Mouse (Mus musculus) left cerebral cortex, adult 9 months (tissue): ENCODE results near the gene Stim2.

Experiments used
- DNase-seq, 2 experiments: peaks; one replicate each; pipeline ENCODE4 v3.0.0; 2022; ENCODE audit warnings: low spot score in 2 of 2

Stim2 gene

GRCm38 (mm10) chr5:54113284-54113683 lies 115.0 kb downstream of the Stim2 start:
- DNase-seq = peak in 1 of 2 experiments; percentile 72

GRCm38 (mm10) chr5:54116538-54116937 lies 118.2 kb downstream of the Stim2 start:
- DNase-seq = peak in 1 of 2 experiments; percentile 0

- DNase-seq = peak in 1 of 2 experiments; percentile 1
Observed at GRCm38 (mm10) chr5:54118410-54119212, 120.3 kb downstream of the Stim2 start.

GRCm38 (mm10) chr5:54148091-54148795 lies 149.9 kb downstream of the Stim2 start:
- DNase-seq = no peak

- DNase-seq = peak in 1 of 2 experiments; percentile 72
Observed at GRCm38 (mm10) chr5:54154503-54155226, 156.4 kb downstream of the Stim2 start.

- DNase-seq = peak in 1 of 2 experiments; percentile 33
Observed at GRCm38 (mm10) chr5:54155227-54155776, 157.0 kb downstream of the Stim2 start.

- no peak for DNase-seq
Observed at GRCm38 (mm10) chr5:54155916-54156315, 157.6 kb downstream of the Stim2 start.

GRCm38 (mm10) chr5:54156944-54157527 lies 158.7 kb downstream of the Stim2 start:
- no peak for DNase-seq

GRCm38 (mm10) chr5:54158230-54158629 lies 159.9 kb downstream of the Stim2 start:
- DNase-seq = no peak

GRCm38 (mm10) chr5:54159156-54159793 lies 161.0 kb downstream of the Stim2 start:
- no peak for DNase-seq

GRCm38 (mm10) chr5:54160561-54160960 lies 162.3 kb downstream of the Stim2 start:
- no peak for DNase-seq

- no peak for DNase-seq
Observed at GRCm38 (mm10) chr5:54163890-54164289, 165.6 kb downstream of the Stim2 start.
